Mouse (Mus musculus) neural tube, embryonic 12.5 days (tissue): Measurements from ENCODE around the gene Ethe1. TPM values are rescaled to one million over a fixed set of nuclear protein-coding genes. Genes with fewer than 3 reads are reported as not detected.

Source experiments
- ATAC-seq: fragments of 200-750 bp; cut with Nextera tagmentation; 2 replicates; pipeline ENCODE4 v1.8.0; 2017; ENCODE audit warnings: low read depth, mild to moderate bottlenecking, moderate TSS enrichment, moderate library complexity; ENCODE audit not compliant: low FRiP score
- H3K27ac ChIP-seq: fragments of 300-500 bp; sonication (generic); 2 replicates; pipeline ENCODE4 v1.5.1; 2016
- H3K27me3 ChIP-seq: fragments of 300-500 bp; sonication (generic); replicated peaks from 2 replicates; pipeline ENCODE4 v1.6.1; 2016; ENCODE audit warnings: mild to moderate bottlenecking
- H3K36me3 ChIP-seq: fragments of 300-500 bp; sonication (generic); 2 replicates; pipeline ENCODE4 v1.6.1; 2016; ENCODE audit warnings: mild to moderate bottlenecking
- H3K4me1 ChIP-seq: fragments of 300-500 bp; sonication (generic); 2 replicates; pipeline ENCODE4 v1.6.1; 2016
- H3K4me2 ChIP-seq: fragments of 300-500 bp; sonication (generic); replicated peaks from 2 replicates; pipeline ENCODE4 v1.6.1; 2016; ENCODE audit warnings: mild to moderate bottlenecking
- H3K4me3 ChIP-seq: fragments of 300-500 bp; sonication (generic); 2 replicates; pipeline ENCODE4 v1.5.1; 2016
- H3K9ac ChIP-seq: fragments of 300-500 bp; sonication (generic); 2 replicates; pipeline ENCODE4 v1.6.1; 2016; ENCODE audit warnings: mild to moderate bottlenecking
- H3K9me3 ChIP-seq: fragments of 300-500 bp; sonication (generic); 2 replicates; pipeline ENCODE4 v1.6.1; 2016; ENCODE audit warnings: mild to moderate bottlenecking
- WGBS: fragments of 180-500 bp; shearing (Covaris S2); methylation state at CpG from one replicate; pipeline ENCODE4 v1.1.7; 2016; 5-methylcytosine and 5-hydroxymethylcytosine counted together
- polyA plus RNA-seq: library from polyadenylated mRNA; unstranded; fragments of >200 nt; fragmentation: Nextera tagmentation; extraction: Ambion mirVana; gene quantifications from 2 replicates; pipeline ENCODE4 v1.2.1, GENCODE M21; 2016

The Ethe1 gene
- polyA plus RNA-seq, 1 experiment from 2014 or later = 18.7 TPM

DNA sequence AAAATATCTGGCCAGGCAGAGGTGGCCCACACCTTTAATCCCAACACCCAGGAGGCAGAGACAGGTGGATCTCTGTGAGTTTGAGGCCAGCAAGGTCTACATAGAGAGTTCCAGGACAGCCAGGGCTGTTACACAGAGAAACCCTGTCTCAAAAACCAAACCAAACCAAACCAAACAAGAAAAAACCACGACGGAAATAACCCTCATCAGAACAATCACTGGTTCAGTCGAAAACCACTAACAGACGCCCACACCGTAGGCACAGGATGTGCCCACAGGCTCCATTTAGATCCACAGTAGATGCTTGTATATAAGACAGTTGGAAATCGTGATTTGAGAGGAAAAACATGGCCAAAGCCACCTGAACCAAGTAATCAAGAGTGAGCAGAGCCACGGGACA, 57.7 kb downstream of the Ethe1 start:
- Histone ChIP-seq H3K4me3 (no peak overlapping the region), H3K9ac (no peak overlapping the region), H3K36me3 (no peaks in the 10 kb centered on the region), H3K27me3 (peaks cover 12% of the 10 kb centered on the region), H3K27ac (no peak overlapping the region), H3K4me2 (no peak overlapping the region), H3K4me1 (no peaks in the 10 kb centered on the region), H3K9me3 (no peaks in the 10 kb centered on the region)
- no peak for ATAC-seq
- 77% methylated on average over 7 of the region's 7 CpGs for WGBS

DNA sequence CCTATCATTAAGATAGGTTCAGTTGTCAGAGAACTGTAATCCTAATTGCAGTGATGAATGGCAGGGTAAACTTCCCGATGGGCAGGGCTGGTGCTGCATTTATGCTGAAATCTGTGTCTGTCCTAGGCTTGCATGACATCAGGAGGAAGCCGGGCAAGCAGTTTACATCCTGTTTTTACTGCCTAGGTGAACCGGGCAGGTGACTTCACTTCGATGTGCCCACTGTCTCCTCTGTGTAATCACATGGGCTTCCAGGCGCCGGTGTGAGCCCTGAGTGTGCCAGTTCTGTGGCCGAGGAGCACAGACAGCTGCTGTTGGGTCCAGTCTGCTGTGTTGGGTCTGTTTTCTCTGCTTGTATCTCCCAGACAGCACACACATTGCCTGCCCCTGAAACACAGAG, 59.1 kb downstream of the Ethe1 start:
- 84% methylated on average over 7 of the region's 7 CpGs for WGBS
- Histone ChIP-seq H3K4me1 (no peaks in the 10 kb centered on the region), H3K9ac (no peak overlapping the region), H3K27ac (no peak overlapping the region), H3K36me3 (no peaks in the 10 kb centered on the region), H3K27me3 (peaks cover 3% of the 10 kb centered on the region; the same call in 1 of the 2 replicates), H3K4me2 (no peak overlapping the region), H3K9me3 (no peaks in the 10 kb centered on the region), H3K4me3 (no peak overlapping the region)
- no peak for ATAC-seq

DNA sequence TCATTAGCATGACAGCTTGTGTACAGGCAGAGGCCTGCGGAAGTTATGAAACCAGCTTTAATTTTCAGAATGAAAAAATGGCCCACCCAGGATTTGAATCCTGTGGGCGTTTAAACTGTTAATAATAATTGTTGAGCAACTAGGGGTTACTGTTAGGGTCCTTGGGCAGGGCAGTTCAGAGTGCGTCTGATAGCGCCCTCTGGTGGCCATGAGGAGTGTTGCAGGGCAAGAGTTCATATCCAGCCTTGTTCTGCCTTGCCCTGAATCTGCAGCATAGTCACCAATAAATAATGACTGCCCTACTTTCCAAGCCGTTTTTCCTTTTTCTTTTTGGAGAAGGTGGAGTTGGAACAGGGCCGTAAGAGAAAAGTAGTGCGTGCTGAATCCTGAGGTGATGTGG, 66.3 kb downstream of the Ethe1 start:
- Histone ChIP-seq H3K4me2 (no peak overlapping the region), H3K27ac (no peak overlapping the region), H3K27me3 (no peaks in the 10 kb centered on the region), H3K4me3 (no peak overlapping the region), H3K36me3 (no peaks in the 10 kb centered on the region), H3K4me1 (no peaks in the 10 kb centered on the region), H3K9ac (no peak overlapping the region), H3K9me3 (no peaks in the 10 kb centered on the region)
- ATAC-seq = no peak
- 31% methylated on average over 7 of the region's 7 CpGs for WGBS

Other genes with a start within 250 kb of the Ethe1 start
- gene Lypd5, start 238.3 kb upstream of the Ethe1 start, polyA plus RNA-seq = not detected in 2 replicates
- 1.7 and 2.3 TPM in 2 replicates for gene Kcnn4, start 217.3 kb upstream of the Ethe1 start, polyA plus RNA-seq
- gene Smg9, start 187.9 kb upstream of the Ethe1 start, polyA plus RNA-seq = 29.7 and 30.6 TPM in 2 replicates
- gene Irgc1, start 135.2 kb upstream of the Ethe1 start, polyA plus RNA-seq = not detected in 2 replicates
- gene Plaur, start 125.1 kb upstream of the Ethe1 start, polyA plus RNA-seq = 1.7 and 2.0 TPM in 2 replicates
- 42.8 and 60.0 TPM in 2 replicates for gene Cadm4, start 105.5 kb upstream of the Ethe1 start, polyA plus RNA-seq
- 172 and 176 TPM in 2 replicates for gene Zfp428, start 80.5 kb upstream of the Ethe1 start, polyA plus RNA-seq
- gene AC161166.1, start 75.1 kb upstream of the Ethe1 start, polyA plus RNA-seq = 1.2 and 1.5 TPM in 2 replicates
- 27.5 and 30.7 TPM in 2 replicates for gene Irgq, start 56.9 kb upstream of the Ethe1 start, polyA plus RNA-seq
- gene Pinlyp, start 41.4 kb upstream of the Ethe1 start, polyA plus RNA-seq = not detected in 2 replicates
- 83.4 and 89.8 TPM in 2 replicates for gene Xrcc1, start 41.3 kb upstream of the Ethe1 start, polyA plus RNA-seq
- 4.3 and 4.5 TPM in 2 replicates for gene Zfp575, start 98 bp downstream of the Ethe1 start, polyA plus RNA-seq
- gene Phldb3, start 23.2 kb downstream of the Ethe1 start, polyA plus RNA-seq = not detected in 2 replicates
- 0.43 and 0.87 TPM in 2 replicates for gene Lypd3, start 49.0 kb downstream of the Ethe1 start, polyA plus RNA-seq
- not detected in 2 replicates for gene Tex101, start 89.1 kb downstream of the Ethe1 start, polyA plus RNA-seq
- not detected in 2 replicates for gene BC049730, start 121.7 kb downstream of the Ethe1 start, polyA plus RNA-seq
- not detected in 2 replicates for gene Gm4763, start 139.4 kb downstream of the Ethe1 start, polyA plus RNA-seq
- gene Cd177, start 172.8 kb downstream of the Ethe1 start, polyA plus RNA-seq = 0.22 TPM in 1 of 2 replicates, not detected in the other
- not detected in 2 replicates for gene Ceacam10, start 189.7 kb downstream of the Ethe1 start, polyA plus RNA-seq